Mouse (Mus musculus): ENCODE data around the gene Parp8. TPM values are rescaled to one million over a fixed set of nuclear protein-coding genes. Genes with fewer than 3 reads are reported as not detected.

Parp8 gene
- total and polyA plus RNA-seq, 3 experiments: not detected

GRCm38 (mm10) chr13:117006638-117007037 is 18.7 kb downstream of the Parp8 start:
- no peak overlapping the region for H3K4me3 ChIP-seq (replicated peaks in 1 of 3; ENCODE audit: low read depth in 2 of 3, low read length in 2 of 3, poor library complexity in 1 of 3)
- no peak overlapping the region for H3K9ac ChIP-seq (ENCODE audit: insufficient read depth, low read depth)
- dilution Hi-C loops (cut with MboI; ENCODE audit: extremely low pct_ligation_motif_present, extremely low pct_unique_long_range_greater_than_20kb, low sequenced_read_pairs): no loop called here
- no peak overlapping the region for H3K4me2 ChIP-seq (ENCODE audit: insufficient read depth, low read depth, poor library complexity, severe bottlenecking)
- peaks cover 60% of the 10 kb centered on the region for H3K9me3 ChIP-seq (replicated peaks; ENCODE audit: low read length)
- TF ChIP-seq MYC (IDR thresholded peaks at IDR 0.05; ENCODE audit: low read depth, low read length) (no peak), USF1 (IDR thresholded peaks at IDR 0.05; ENCODE audit: low read depth, low read length) (no peak), PAX5 (IDR thresholded peaks at IDR 0.05; ENCODE audit: low read length) (no peak), JUN (IDR thresholded peaks at IDR 0.05; ENCODE audit: insufficient read depth, low read depth, low read length) (no peak)
- in situ Hi-C loops (cut with MboI; ENCODE audit: low pct_ligation_motif_present, low pct_unique_long_range_greater_than_20kb, low sequenced_read_pairs): no loop called here
- no peak overlapping the region for H3K27ac ChIP-seq (ENCODE audit: insufficient read depth, low read depth)
- no peak for DNase-seq (ENCODE audit: extremely low read depth)
- H3K27me3 ChIP-seq (replicated peaks): no peaks in the 10 kb centered on the region
- no peaks in the 10 kb centered on the region for H3K79me2 ChIP-seq (replicated peaks; ENCODE audit: control insufficient read depth, extremely low read depth, insufficient read depth, poor library complexity, severe bottlenecking)
- no peaks in the 10 kb centered on the region for H3K36me3 ChIP-seq (replicated peaks in 1 of 2; ENCODE audit: control insufficient read depth in 1 of 2, insufficient read depth in 1 of 2, low read length in 1 of 2)
- H3K4me1 ChIP-seq (ENCODE audit: control insufficient read depth in 1 of 2, insufficient read depth in 2 of 2): no peaks in the 10 kb centered on the region

GRCm38 (mm10) chr13:117000493-117000892 is 24.8 kb downstream of the Parp8 start:
- no peaks in the 10 kb centered on the region for H3K4me1 ChIP-seq (ENCODE audit: control insufficient read depth in 1 of 2, insufficient read depth in 2 of 2)
- in situ Hi-C loops (cut with MboI; ENCODE audit: low pct_ligation_motif_present, low pct_unique_long_range_greater_than_20kb, low sequenced_read_pairs): no loop called here
- H3K4me3 ChIP-seq (replicated peaks in 1 of 3; ENCODE audit: low read depth in 2 of 3, low read length in 2 of 3, poor library complexity in 1 of 3): no peak overlapping the region
- dilution Hi-C loops (cut with MboI; ENCODE audit: extremely low pct_ligation_motif_present, extremely low pct_unique_long_range_greater_than_20kb, low sequenced_read_pairs): no loop called here
- no peak overlapping the region for H3K9ac ChIP-seq (ENCODE audit: insufficient read depth, low read depth)
- TF ChIP-seq MAFK (IDR thresholded peaks at IDR 0.05; ENCODE audit: insufficient replicate concordance, low read length): no peak
- no peak for TF ChIP-seq RCOR1 (conservative IDR thresholded peaks at IDR 0.05; ENCODE audit: low read depth, low read length)
- H3K27ac ChIP-seq (ENCODE audit: insufficient read depth, low read depth): no peak overlapping the region
- no peak for DNase-seq (ENCODE audit: extremely low read depth)
- no peaks in the 10 kb centered on the region for H3K79me2 ChIP-seq (replicated peaks; ENCODE audit: control insufficient read depth, extremely low read depth, insufficient read depth, poor library complexity, severe bottlenecking)
- no peaks in the 10 kb centered on the region for H3K27me3 ChIP-seq (replicated peaks)
- H3K36me3 ChIP-seq (replicated peaks in 1 of 2; ENCODE audit: control insufficient read depth in 1 of 2, insufficient read depth in 1 of 2, low read length in 1 of 2): no peaks in the 10 kb centered on the region
- no peak overlapping the region for H3K4me2 ChIP-seq (ENCODE audit: insufficient read depth, low read depth, poor library complexity, severe bottlenecking)
- peaks cover 51% of the 10 kb centered on the region for H3K9me3 ChIP-seq (replicated peaks; ENCODE audit: low read length)

GRCm38 (mm10) chr13:116991560-116991959 is 33.8 kb downstream of the Parp8 start:
- H3K9ac ChIP-seq (ENCODE audit: insufficient read depth, low read depth): no peak overlapping the region
- no peaks in the 10 kb centered on the region for H3K36me3 ChIP-seq (replicated peaks in 1 of 2; ENCODE audit: control insufficient read depth in 1 of 2, insufficient read depth in 1 of 2, low read length in 1 of 2)
- in situ Hi-C loops (cut with MboI; ENCODE audit: low pct_ligation_motif_present, low pct_unique_long_range_greater_than_20kb, low sequenced_read_pairs) (no loop called here), dilution Hi-C loops (cut with MboI; ENCODE audit: extremely low pct_ligation_motif_present, extremely low pct_unique_long_range_greater_than_20kb, low sequenced_read_pairs) (no loop called here)
- peaks cover 61% of the 10 kb centered on the region for H3K9me3 ChIP-seq (replicated peaks; ENCODE audit: low read length)
- DNase-seq (ENCODE audit: extremely low read depth): no peak
- no peaks in the 10 kb centered on the region for H3K27me3 ChIP-seq (replicated peaks)
- no peak overlapping the region for H3K27ac ChIP-seq (ENCODE audit: insufficient read depth, low read depth)
- H3K4me2 ChIP-seq (ENCODE audit: insufficient read depth, low read depth, poor library complexity, severe bottlenecking): no peak overlapping the region
- TF ChIP-seq MYC (IDR thresholded peaks at IDR 0.05; ENCODE audit: low read depth, low read length) (no peak), SIN3A (IDR thresholded peaks at IDR 0.05; ENCODE audit: low read length) (no peak), CHD2 (IDR thresholded peaks at IDR 0.05; ENCODE audit: low read length) (no peak), USF2 (conservative IDR thresholded peaks at IDR 0.05; ENCODE audit: low read depth, low read length) (no peak), NRF1 (IDR thresholded peaks at IDR 0.05; ENCODE audit: low read depth, low read length) (no peak), EP300 (IDR thresholded peaks at IDR 0.05; ENCODE audit: low read length) (no peak), USF1 (IDR thresholded peaks at IDR 0.05; ENCODE audit: low read depth, low read length) (no peak), MAX (IDR thresholded peaks at IDR 0.05; ENCODE audit: low read length) (no peak), BHLHE40 (IDR thresholded peaks at IDR 0.05; ENCODE audit: low read depth, low read length) (no peak), KAT2A (IDR thresholded peaks at IDR 0.05; ENCODE audit: insufficient replicate concordance, low read length) (no peak)
- H3K79me2 ChIP-seq (replicated peaks; ENCODE audit: control insufficient read depth, extremely low read depth, insufficient read depth, poor library complexity, severe bottlenecking): no peaks in the 10 kb centered on the region
- no peak overlapping the region for H3K4me3 ChIP-seq (replicated peaks in 1 of 3; ENCODE audit: low read depth in 2 of 3, low read length in 2 of 3, poor library complexity in 1 of 3)
- no peaks in the 10 kb centered on the region for H3K4me1 ChIP-seq (ENCODE audit: control insufficient read depth in 1 of 2, insufficient read depth in 2 of 2)
